ENCODE assay signal across 23 mouse cellular contexts in the genomic region with DNA sequence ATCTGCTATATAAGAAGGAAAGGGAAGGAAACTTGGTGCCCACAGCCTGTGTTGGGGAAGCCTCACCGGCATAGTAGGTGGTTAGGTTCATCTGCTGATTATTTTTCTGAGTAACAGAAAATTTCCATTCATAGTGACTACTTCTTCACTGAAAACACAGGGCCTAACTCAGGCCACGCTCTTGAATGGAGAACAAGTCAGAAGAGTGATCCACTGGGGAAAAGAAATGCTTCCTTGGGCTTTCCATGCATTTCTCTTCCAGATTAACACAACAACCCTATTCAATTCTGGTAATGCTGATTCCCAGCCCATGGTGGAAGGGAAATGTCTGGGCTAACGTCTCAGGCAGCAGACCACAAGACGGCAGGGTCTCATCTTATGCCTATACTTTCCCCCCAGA.
"Had no signal": no experiment of that assay in that cellular context is flagged by ENCODE, and none has a peak within 500 bp of the region (broad histone marks: within the 10 kb centered on the region; RNA-seq: fewer than 3 reads in every experiment).

No protein-coding gene starts in this region.

- DNase-seq: forebrain, postnatal 0 days; gastrocnemius, postnatal 14 days; gastrocnemius, postnatal 36 days; heart, adult 18-20 months; heart, postnatal 10 days; kidney, adult 11 months; kidney, adult 2 months; kidney, adult 9 months; kidney, postnatal 14 days; kidney, postnatal 36 days; layer of hippocampus, adult 9-11 months; layer of hippocampus, postnatal 36 days; left cerebral cortex, postnatal 4 days had no signal

- H3K4me1 ChIP-seq: intestine, embryonic 15.5 days; limb, embryonic 13.5 days; limb, embryonic 15.5 days had no signal

- ATAC-seq: forebrain, postnatal 0 days; hindbrain, postnatal 0 days; intestine, embryonic 15.5 days; liver, embryonic 12.5 days had no signal

- H3K27ac ChIP-seq: hindbrain, embryonic 13.5 days; hindbrain, embryonic 15.5 days; hindbrain, postnatal 0 days; intestine, embryonic 15.5 days; kidney, embryonic 15.5 days; kidney, postnatal 0 days; limb, embryonic 13.5 days; limb, embryonic 15.5 days; liver, embryonic 12.5 days had no signal

- H3K4me3 ChIP-seq: hindbrain, embryonic 13.5 days; hindbrain, embryonic 15.5 days; intestine, embryonic 15.5 days; kidney, embryonic 15.5 days; limb, embryonic 13.5 days; limb, embryonic 15.5 days; liver, embryonic 12.5 days had no signal

- H3K27me3 ChIP-seq: hindbrain, embryonic 13.5 days; hindbrain, embryonic 15.5 days; intestine, embryonic 15.5 days; kidney, embryonic 15.5 days had no signal

- H3K4me2 ChIP-seq: heart, embryonic 11.5 days; hindbrain, embryonic 13.5 days; hindbrain, embryonic 15.5 days; intestine, embryonic 15.5 days; kidney, embryonic 15.5 days; limb, embryonic 13.5 days; limb, embryonic 15.5 days; liver, embryonic 12.5 days had no signal

- H3K36me3 ChIP-seq: hindbrain, embryonic 13.5 days; hindbrain, embryonic 15.5 days; intestine, embryonic 15.5 days; kidney, embryonic 15.5 days; limb, embryonic 13.5 days; limb, embryonic 15.5 days; liver, embryonic 12.5 days had no signal

- H3K9me3 ChIP-seq: hindbrain, embryonic 13.5 days; hindbrain, embryonic 15.5 days; intestine, embryonic 15.5 days; kidney, embryonic 15.5 days; limb, embryonic 13.5 days; limb, embryonic 15.5 days; liver, embryonic 12.5 days had no signal

- H3K9ac ChIP-seq: forebrain, postnatal 0 days; hindbrain, embryonic 13.5 days; hindbrain, embryonic 15.5 days; intestine, embryonic 15.5 days; kidney, embryonic 15.5 days; limb, embryonic 13.5 days; limb, embryonic 15.5 days; liver, embryonic 12.5 days had no signal
